Mouse (Mus musculus): ENCODE results near the gene Csmd2.
A peak's percentile ranks its signal among the peaks of the same experiment; 100 is the strongest.
"Not testable (repeated sequence)": the region's sequence is repeated elsewhere in the genome, so short reads cannot be mapped to it uniquely, and the experiment has no call there.

Gene Csmd2

GRCm38 (mm10) chr4:128543378-128543777 lies 555.7 kb downstream of the Csmd2 start:
- DNase-seq: peak; percentile 9

GRCm38 (mm10) chr4:128543956-128544486 lies 556.4 kb downstream of the Csmd2 start:
- not testable (repeated sequence) for DNase-seq

GRCm38 (mm10) chr4:128550756-128551155 lies 563.1 kb downstream of the Csmd2 start:
- no peak for DNase-seq

GRCm38 (mm10) chr4:128554198-128554597 lies 566.5 kb downstream of the Csmd2 start:
- no peak for DNase-seq

- no peak for DNase-seq
Observed at GRCm38 (mm10) chr4:128560327-128560726, 572.7 kb downstream of the Csmd2 start.

- no peak for DNase-seq
Observed at GRCm38 (mm10) chr4:128575811-128576210, 588.2 kb downstream of the Csmd2 start.

GRCm38 (mm10) chr4:128579182-128579581 lies 591.5 kb downstream of the Csmd2 start:
- no peak for DNase-seq

- DNase-seq: no peak
Observed at GRCm38 (mm10) chr4:128593286-128593685, 605.6 kb downstream of the Csmd2 start.

- no peak for DNase-seq
Observed at GRCm38 (mm10) chr4:128594062-128594461, 606.4 kb downstream of the Csmd2 start.

GRCm38 (mm10) chr4:128597801-128598560 lies 610.3 kb downstream of the Csmd2 start:
- no peak for DNase-seq

GRCm38 (mm10) chr4:128606586-128606985 lies 618.9 kb downstream of the Csmd2 start:
- DNase-seq: no peak

GRCm38 (mm10) chr4:128607661-128608060 lies 620.0 kb downstream of the Csmd2 start:
- DNase-seq: no peak

GRCm38 (mm10) chr4:128609276-128609924 lies 621.7 kb downstream of the Csmd2 start:
- no peak for DNase-seq

GRCm38 (mm10) chr4:128609925-128610402 lies 622.3 kb downstream of the Csmd2 start, which contains the start of gene Zscan20:
TSS of gene Zscan20 (minus strand) at chr4:128610098.
- DNase-seq: peak; percentile 95

- peak; percentile 27 for DNase-seq
Observed at GRCm38 (mm10) chr4:128610706-128611105, 623.0 kb downstream of the Csmd2 start.

GRCm38 (mm10) chr4:128611726-128612125 lies 624.1 kb downstream of the Csmd2 start:
- not testable (repeated sequence) for DNase-seq

- peak; percentile 48 for DNase-seq
Observed at GRCm38 (mm10) chr4:128613326-128613725, 625.7 kb downstream of the Csmd2 start.

GRCm38 (mm10) chr4:128615761-128616160 lies 628.1 kb downstream of the Csmd2 start:
- no peak for DNase-seq
